Mouse (Mus musculus) liver, embryonic 16.5 days (tissue): ENCODE data around the gene Rmi1. TPM values are rescaled to one million over a fixed set of nuclear protein-coding genes. Genes with fewer than 3 reads are reported as not detected.
"Not testable (repeated sequence)": the region's sequence is repeated elsewhere in the genome, so short reads cannot be mapped to it uniquely, and the experiment has no call there.

Source experiments
- ATAC-seq: fragments of 200-750 bp; cut with Nextera tagmentation; 2 replicates; pipeline ENCODE4 v1.8.0; 2017; ENCODE audit warnings: low read depth, mild to moderate bottlenecking, moderate number of reproducible peaks, moderate library complexity
- H3K27ac ChIP-seq: fragments of 300-500 bp; sonication (generic); 2 replicates; pipeline ENCODE4 v1.5.1; 2014; ENCODE audit warnings: mild to moderate bottlenecking, low read length
- H3K27me3 ChIP-seq: fragments of 300-500 bp; sonication (generic); 2 replicates; pipeline ENCODE4 v1.6.1; 2014; ENCODE audit warnings: low read depth, low read length, mixed read lengths; ENCODE audit not compliant: control insufficient read depth, insufficient read depth
- H3K36me3 ChIP-seq: fragments of 300-500 bp; sonication (generic); 2 replicates; pipeline ENCODE4 v1.6.1; 2014; ENCODE audit warnings: mild to moderate bottlenecking; ENCODE audit not compliant: control insufficient read depth, insufficient read depth
- H3K4me1 ChIP-seq: fragments of 300-500 bp; sonication (generic); 2 replicates; pipeline ENCODE4 v1.6.1; 2014; ENCODE audit warnings: low read depth, low read length, mixed read lengths; ENCODE audit not compliant: control insufficient read depth
- H3K4me2 ChIP-seq: fragments of 300-500 bp; sonication (generic); 2 replicates; pipeline ENCODE4 v1.6.1; 2014; ENCODE audit warnings: low read depth, low read length, mixed read lengths
- H3K4me3 ChIP-seq: fragments of 300-500 bp; sonication (generic); 2 replicates; pipeline ENCODE4 v1.5.1; 2014; ENCODE audit warnings: low read depth, mild to moderate bottlenecking, low read length
- H3K9ac ChIP-seq: fragments of 300-500 bp; sonication (generic); 2 replicates; pipeline ENCODE4 v1.6.1; 2014; ENCODE audit warnings: low read depth, low read length
- H3K9me3 ChIP-seq: fragments of 300-500 bp; sonication (generic); replicated peaks from 2 replicates; pipeline ENCODE4 v1.6.1; 2016; ENCODE audit warnings: low read length; ENCODE audit not compliant: control insufficient read depth
- WGBS: fragments of 180-500 bp; shearing (Covaris S2); extraction: QIAGEN DNeasy Blood & Tissue Kit; methylation state at CpG from one replicate; pipeline ENCODE4 v1.1.7; 2014; ENCODE audit not compliant: insufficient replicate concordance; 5-methylcytosine and 5-hydroxymethylcytosine counted together
- polyA plus RNA-seq: library from polyadenylated mRNA; unstranded; fragments of >200 nt; fragmentation: Nextera tagmentation; extraction: Ambion mirVana; gene quantifications from 2 replicates; pipeline ENCODE4 v1.2.1, GENCODE M21; 2015

Rmi1 gene
- polyA plus RNA-seq, 1 experiment from 2014 or later = 13.1 TPM

- Histone ChIP-seq H3K36me3 (peaks cover 31% of the 10 kb centered on the region), H3K9me3 (no peaks in the 10 kb centered on the region), H3K4me2 (no peak overlapping the region), H3K27me3 (no peaks in the 10 kb centered on the region), H3K4me3 (no peak overlapping the region), H3K27ac (no peak overlapping the region; the same call in 1 of the 2 replicates), H3K4me1 (peaks cover 11% of the 10 kb centered on the region), H3K9ac (no peak overlapping the region)
- WGBS = 80% methylated on average over 2 of the region's 2 CpGs
- ATAC-seq = no peak
These were observed 12.6 kb upstream of the Rmi1 start for GRCm38 (mm10) chr13:58389324-58389951.

GRCm38 (mm10) chr13:58394392-58394791 lies 7.7 kb upstream of the Rmi1 start:
- not testable (repeated sequence) for H3K27ac ChIP-seq, H3K27me3 ChIP-seq, ATAC-seq, H3K4me1 ChIP-seq, H3K4me2 ChIP-seq, H3K9me3 ChIP-seq, H3K9ac ChIP-seq, H3K4me3 ChIP-seq
- WGBS = 80% methylated on average over 11 of the region's 11 CpGs
- peaks cover 65% of the 10 kb centered on the region for H3K36me3 ChIP-seq

GRCm38 (mm10) chr13:58397651-58398050 lies 4.4 kb upstream of the Rmi1 start:
- Histone ChIP-seq H3K4me3 (no peak overlapping the region), H3K36me3 (peaks cover 52% of the 10 kb centered on the region), H3K9me3 (no peaks in the 10 kb centered on the region), H3K9ac (no peak overlapping the region), H3K4me2 (no peak overlapping the region), H3K27ac (no peak overlapping the region), H3K4me1 (peaks cover 5% of the 10 kb centered on the region), H3K27me3 (no peaks in the 10 kb centered on the region)
- 92% methylated on average over 13 of the region's 13 CpGs for WGBS
- ATAC-seq = no peak

GRCm38 (mm10) chr13:58400576-58400975 lies 1.5 kb upstream of the Rmi1 start:
- Histone ChIP-seq H3K36me3 (peaks cover 25% of the 10 kb centered on the region), H3K9me3 (no peaks in the 10 kb centered on the region), H3K27ac (peak overlapping the region; percentile 97), H3K4me2 (peak overlapping the region; percentile 87), H3K27me3 (no peaks in the 10 kb centered on the region), H3K4me1 (peaks cover 15% of the 10 kb centered on the region), H3K4me3 (peak overlapping the region; percentile 86), H3K9ac (peak overlapping the region; percentile 100)
- under 1% methylated on average over 11 of the region's 11 CpGs for WGBS
- ATAC-seq = no peak

GRCm38 (mm10) chr13:58401135-58402002 lies 679 bp upstream of the Rmi1 start:
- peaks cover 18% of the 10 kb centered on the region for H3K36me3 ChIP-seq
- peak; percentile 25 for ATAC-seq
- WGBS = under 1% methylated on average over 81 of the region's 100 CpGs

GRCm38 (mm10) chr13:58402744-58403110 lies 679 bp downstream of the Rmi1 start:
- Histone ChIP-seq H3K4me1 (peaks cover 19% of the 10 kb centered on the region), H3K9me3 (no peaks in the 10 kb centered on the region), H3K4me3 (peak overlapping the region; percentile 86), H3K9ac (peak overlapping the region; percentile 100), H3K36me3 (peaks cover 15% of the 10 kb centered on the region), H3K4me2 (peak overlapping the region; percentile 73), H3K27ac (peak overlapping the region; percentile 97), H3K27me3 (no peaks in the 10 kb centered on the region)
- peak; percentile 16; the same call in 1 of the 2 replicates for ATAC-seq
- WGBS = under 1% methylated on average over 40 of the region's 48 CpGs

More at GRCm38 (mm10) chr13:58401135-58402002, 679 bp upstream of the Rmi1 start:
- H3K4me2 ChIP-seq = peak overlapping the region; percentile 87
- peaks cover 19% of the 10 kb centered on the region for H3K4me1 ChIP-seq
- H3K4me3 ChIP-seq = peak overlapping the region; percentile 86
- no peaks in the 10 kb centered on the region for H3K9me3 ChIP-seq
- H3K27ac ChIP-seq = peak overlapping the region; percentile 97
- peak overlapping the region; percentile 100 for H3K9ac ChIP-seq
- H3K27me3 ChIP-seq = no peaks in the 10 kb centered on the region

- H3K27me3 ChIP-seq, ATAC-seq, H3K9me3 ChIP-seq: not testable (repeated sequence)
- Histone ChIP-seq H3K9ac (peak within 1 kb of the TSS; percentile 100), H3K4me1 (peaks cover 19% of the 10 kb centered on the region), H3K4me3 (peak within 1 kb of the TSS; percentile 86), H3K4me2 (peak within 1 kb of the TSS; percentile 73), H3K36me3 (peaks cover 11% of the 10 kb centered on the region), H3K27ac (peak within 1 kb of the TSS; percentile 97)
- 5% methylated on average over 17 of the region's 17 CpGs for WGBS
These were observed 1.2 kb downstream of the Rmi1 start, which contains the start of gene Hnrnpk for GRCm38 (mm10) chr13:58403243-58403642. Gene Hnrnpk (minus strand): TSS chr13:58403343.

- WGBS = 80% methylated on average over 4 of the region's 4 CpGs
- H3K36me3 ChIP-seq = peaks cover 14% of the 10 kb centered on the region
- no peak overlapping the region for H3K4me3 ChIP-seq
- ATAC-seq = no peak
- H3K9ac ChIP-seq = no peak overlapping the region
- H3K4me2 ChIP-seq = no peak overlapping the region
- H3K27me3 ChIP-seq = no peaks in the 10 kb centered on the region
- H3K4me1 ChIP-seq = no peaks in the 10 kb centered on the region
- no peak overlapping the region for H3K27ac ChIP-seq
- peaks cover 4% of the 10 kb centered on the region; the same call in 1 of the 2 replicates for H3K9me3 ChIP-seq
These were observed 9.0 kb downstream of the Rmi1 start for GRCm38 (mm10) chr13:58411073-58411472.

- Histone ChIP-seq H3K9me3 (peaks cover 4% of the 10 kb centered on the region; the same call in 1 of the 2 replicates), H3K27me3 (no peaks in the 10 kb centered on the region), H3K4me1 (no peaks in the 10 kb centered on the region), H3K4me2 (no peak overlapping the region), H3K27ac (no peak overlapping the region), H3K9ac (no peak overlapping the region), H3K36me3 (peaks cover under 1% of the 10 kb centered on the region), H3K4me3 (no peak overlapping the region)
- no peak for ATAC-seq
- WGBS = 81% methylated on average over 6 of the region's 6 CpGs
These were observed 13.3 kb downstream of the Rmi1 start for GRCm38 (mm10) chr13:58415374-58415773.
